Mouse (Mus musculus) forebrain, embryonic 12.5 days (tissue): Measurements from ENCODE around the gene Hhex. TPM values are rescaled to one million over a fixed set of nuclear protein-coding genes. Genes with fewer than 3 reads are reported as not detected.

Experiments
- polyA plus RNA-seq: library from polyadenylated mRNA; unstranded; fragments of >200 nt; fragmentation: Nextera tagmentation; extraction: Ambion mirVana; gene quantifications from 2 replicates; pipeline ENCODE4 v1.2.1, GENCODE M21; 2016

Hhex gene
- polyA plus RNA-seq, 1 experiment from 2014 or later = 4.8 TPM

Other genes starting within 250 kb of the Hhex start
- gene March5, start 227.3 kb upstream of the Hhex start, polyA plus RNA-seq = 154 and 159 TPM in 2 replicates
- 3.7 and 6.1 TPM in 2 replicates for gene Cpeb3, start 226.2 kb upstream of the Hhex start, polyA plus RNA-seq
- gene Ide, start 97.0 kb upstream of the Hhex start, polyA plus RNA-seq = 53.1 and 56.2 TPM in 2 replicates
- 99.0 and 107 TPM in 2 replicates for gene Kif11, start 58.4 kb upstream of the Hhex start, polyA plus RNA-seq
- gene Exoc6, start 115.6 kb downstream of the Hhex start, polyA plus RNA-seq = 9.7 and 11.4 TPM in 2 replicates